Mouse (Mus musculus): ENCODE data around the gene Wsb1.

- TF ChIP-seq MAZ (IDR thresholded peaks at IDR 0.05; ENCODE audit: low read depth, low read length) (no peak), POLR2AphosphoS2 (IDR thresholded peaks at IDR 0.05; ENCODE audit: low read length) (no peak), NRF1 (IDR thresholded peaks at IDR 0.05; ENCODE audit: insufficient read depth, low read depth, low read length, poor library complexity, severe bottlenecking) (no peak), NELFE (IDR thresholded peaks at IDR 0.05; ENCODE audit: low read depth, low read length) (no peak), CTCF (IDR thresholded peaks at IDR 0.05 in 2 of 3, conservative IDR thresholded peaks at IDR 0.05 in 1 of 3; ENCODE audit: control insufficient read depth in 1 of 3, insufficient read depth in 1 of 3, low read depth in 2 of 3, low read length in 3 of 3, poor library complexity in 1 of 3, severe bottlenecking in 1 of 3) (no peak), POLR2A (IDR thresholded peaks at IDR 0.05; ENCODE audit: control insufficient read depth in 1 of 2, insufficient read depth in 1 of 2, low read depth in 1 of 2, low read length in 2 of 2, poor library complexity in 1 of 2) (no peak), ZNF384 (IDR thresholded peaks at IDR 0.05; ENCODE audit: low read depth, low read length) (no peak), GATA1 (IDR thresholded peaks at IDR 0.05; ENCODE audit: low read depth, low read length) (no peak), ELF1 (IDR thresholded peaks at IDR 0.05; ENCODE audit: low read depth, low read length) (no peak)
Observed at GRCm38 (mm10) chr11:79229057-79229504, 25.4 kb downstream of the Wsb1 start.

Measured in MEL (cell line).